Mouse (Mus musculus) liver, embryonic 14.5 days (tissue): ENCODE results near the gene Zfp385a. TPM values are rescaled to one million over a fixed set of nuclear protein-coding genes. Genes with fewer than 3 reads are reported as not detected.

Experiments used
- ATAC-seq: fragments of 200-750 bp; cut with Nextera tagmentation; 2 replicates; pipeline ENCODE4 v1.8.0; 2017; ENCODE audit warnings: moderate number of reproducible peaks, mild to moderate bottlenecking, moderate library complexity; ENCODE audit not compliant: insufficient read depth
- DNase-seq, 3 experiments: peaks; one replicate each; pipeline ENCODE4 v3.0.0-alpha.2; 2012 to 2013; ENCODE audit warnings: low read depth in 3 of 3, low spot score in 3 of 3
- H3K27ac ChIP-seq: fragments of 300-500 bp; sonication (generic); 2 replicates; pipeline ENCODE4 v1.5.1; 2014; ENCODE audit warnings: moderate library complexity, mild to moderate bottlenecking, control low read depth, inconsistent platforms
- H3K27me3 ChIP-seq: fragments of 300-500 bp; sonication (generic); 2 replicates; pipeline ENCODE4 v1.6.1; 2014; ENCODE audit warnings: mild to moderate bottlenecking, low read length, moderate library complexity; ENCODE audit not compliant: control insufficient read depth, insufficient read depth
- H3K36me3 ChIP-seq: fragments of 300-500 bp; sonication (generic); replicated peaks from 2 replicates; pipeline ENCODE4 v1.6.1; 2014; ENCODE audit warnings: low read depth; ENCODE audit not compliant: control insufficient read depth, insufficient read depth
- H3K4me1 ChIP-seq, 2 experiments: fragments of 200-500 bp in 1 of 2; fragments of 300-500 bp in 1 of 2; sonication (generic) in 1 of 2; replicated peaks; 2 replicates each; pipeline ENCODE4 v1.6.1; 2012 to 2014; ENCODE audit warnings: antibody characterized with exemption in 1 of 2, inconsistent platforms in 1 of 2, low read length in 1 of 2; ENCODE audit not compliant: control insufficient read depth in 2 of 2, insufficient read depth in 2 of 2
- H3K4me2 ChIP-seq: fragments of 300-500 bp; sonication (generic); 2 replicates; pipeline ENCODE4 v1.6.1; 2014; ENCODE audit warnings: low read depth, mild to moderate bottlenecking, control low read depth, moderate library complexity
- H3K4me3 ChIP-seq, 2 experiments: fragments of 200-500 bp in 1 of 2; fragments of 300-500 bp in 1 of 2; sonication (generic) in 1 of 2; 2 replicates each; pipeline ENCODE4 v1.5.1; 2012 to 2014; ENCODE audit warnings: low read depth in 2 of 2, low read length in 2 of 2, mild to moderate bottlenecking in 2 of 2, control low read depth in 1 of 2, inconsistent platforms in 1 of 2, moderate library complexity in 1 of 2; ENCODE audit not compliant: insufficient read depth in 1 of 2
- H3K9ac ChIP-seq: fragments of 300-500 bp; sonication (generic); replicated peaks from 2 replicates; pipeline ENCODE4 v1.6.1; 2014; ENCODE audit warnings: mild to moderate bottlenecking, control low read depth, moderate library complexity
- H3K9me3 ChIP-seq: fragments of 300-500 bp; sonication (generic); 2 replicates; pipeline ENCODE4 v1.6.1; 2016; ENCODE audit warnings: low read length, mixed read lengths; ENCODE audit not compliant: control insufficient read depth
- CTCF ChIP-seq: IDR thresholded peaks from 2 replicates; pipeline ENCODE4 v1.5.1; 2016; ENCODE audit warnings: antibody characterized with exemption, low read depth, control low read depth
- EP300 ChIP-seq: IDR thresholded peaks from 2 replicates; pipeline ENCODE4 v1.6.1; 2016; ENCODE audit warnings: antibody characterized with exemption, low read depth
- WGBS: fragments of 180-500 bp; shearing (Covaris S2); extraction: QIAGEN DNeasy Blood & Tissue Kit; methylation state at CpG from one replicate; pipeline ENCODE4 v1.1.7; 2014; ENCODE audit not compliant: insufficient replicate concordance; 5-methylcytosine and 5-hydroxymethylcytosine counted together
- polyA plus RNA-seq, 2 experiments: library from polyadenylated mRNA; depleted of rRNA in 1 of 2; stranded (reverse) in 1 of 2; unstranded in 1 of 2; fragments of >200 nt; fragmentation: Nextera tagmentation in 1 of 2; extraction: Ambion mirVana in 1 of 2; gene quantifications; 2 replicates each; pipeline versions ENCODE4 v1.2.1 to v1.2.3; 2012 to 2014

Zfp385a gene
- 4.9 and 5.6 TPM in 2 replicates for polyA plus RNA-seq (2012; rRNA removed)
- 4.7 and 6.2 TPM in 2 replicates for polyA plus RNA-seq (2014; fragmentation: Nextera tagmentation; extraction: Ambion mirVana)

DNA sequence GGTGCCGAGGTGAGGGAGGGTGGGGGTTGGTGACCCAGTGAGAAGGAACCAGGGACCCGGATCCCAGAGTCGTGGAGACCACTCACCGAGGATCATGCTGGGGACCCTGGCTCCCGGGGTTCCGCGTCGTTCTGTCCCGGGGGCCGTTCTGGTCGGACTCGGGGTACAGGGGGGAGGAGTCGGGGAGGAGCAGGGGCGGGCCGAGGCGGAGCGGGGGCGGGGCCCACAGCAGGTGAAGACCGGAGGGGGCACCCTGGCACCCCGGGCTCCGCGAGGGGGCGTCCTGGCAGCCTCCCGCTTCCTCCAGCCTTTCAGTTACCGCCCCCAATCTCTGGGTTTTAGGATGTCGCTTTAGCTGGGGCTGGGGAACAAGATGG, at the start of gene Zfp385a:
TSS of gene Zfp385a (minus strand) at position 133 of the 377 bp plus-strand sequence.
- H3K4me3 ChIP-seq, result peak within 1 kb of the TSS; percentile 62 to 75
- no peak for DNase-seq
- H3K36me3 ChIP-seq, result no peaks in the 10 kb centered on the region
- WGBS, result under 1% methylated on average over 25 of the region's 26 CpGs
- no peak within 1 kb of the TSS for H3K27ac ChIP-seq
- H3K9me3 ChIP-seq, result no peaks in the 10 kb centered on the region
- no peaks in the 10 kb centered on the region; the same call in 1 of the 2 replicates for H3K27me3 ChIP-seq
- H3K4me2 ChIP-seq, result peak within 1 kb of the TSS; percentile 94
- H3K9ac ChIP-seq, result peak within 1 kb of the TSS; percentile 36
- ATAC-seq, result peak; percentile 69
- TF ChIP-seq CTCF (0 out of 2 replicates have a peak, but pooled peaks have one; percentile 15), EP300 (no peak)
- H3K4me1 ChIP-seq, result peaks cover 3 to 30% of the 10 kb centered on the region in 2 experiments

DNA sequence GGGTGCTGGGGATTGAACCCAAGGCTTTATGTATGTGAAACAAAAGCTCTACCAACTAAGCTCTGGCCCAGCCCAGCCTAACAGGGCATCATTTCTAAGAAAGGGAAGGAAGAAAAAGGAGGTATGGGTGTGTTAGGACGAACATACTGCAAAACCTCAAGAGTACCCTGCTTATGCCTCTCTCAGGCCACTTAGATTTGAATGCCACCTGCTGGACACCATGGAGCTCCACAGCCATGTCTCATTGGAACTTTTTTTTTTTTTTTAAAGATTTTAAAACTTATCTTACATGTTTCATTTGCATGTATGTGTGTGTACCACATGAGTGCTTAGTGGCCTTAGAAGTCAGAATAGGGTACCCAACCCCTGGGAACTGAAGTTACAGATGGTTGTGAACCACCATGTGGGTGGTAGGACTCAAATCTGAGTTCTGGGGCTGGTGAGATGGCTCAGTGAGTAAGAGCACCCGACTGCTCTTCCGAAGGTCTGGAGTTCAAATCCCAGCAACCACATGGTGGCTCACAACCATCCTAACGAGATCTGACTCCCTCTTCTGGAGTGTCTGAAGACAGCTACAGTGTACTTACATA, 48.8 kb upstream of the Zfp385a start:
- Histone ChIP-seq H3K4me3 (no peak overlapping the region), H3K36me3 (no peaks in the 10 kb centered on the region), H3K4me2 (no peak overlapping the region), H3K9ac (no peak overlapping the region), H3K27ac (no peak overlapping the region), H3K4me1 (no peaks in the 10 kb centered on the region), H3K9me3 (no peaks in the 10 kb centered on the region), H3K27me3 (no peaks in the 10 kb centered on the region)
- DNase-seq, result no peak
- no peak for ATAC-seq
- no peak for TF ChIP-seq EP300
- peak; percentile 63 for TF ChIP-seq CTCF
- WGBS, result 22% methylated on average over 4 of the region's 4 CpGs

DNA sequence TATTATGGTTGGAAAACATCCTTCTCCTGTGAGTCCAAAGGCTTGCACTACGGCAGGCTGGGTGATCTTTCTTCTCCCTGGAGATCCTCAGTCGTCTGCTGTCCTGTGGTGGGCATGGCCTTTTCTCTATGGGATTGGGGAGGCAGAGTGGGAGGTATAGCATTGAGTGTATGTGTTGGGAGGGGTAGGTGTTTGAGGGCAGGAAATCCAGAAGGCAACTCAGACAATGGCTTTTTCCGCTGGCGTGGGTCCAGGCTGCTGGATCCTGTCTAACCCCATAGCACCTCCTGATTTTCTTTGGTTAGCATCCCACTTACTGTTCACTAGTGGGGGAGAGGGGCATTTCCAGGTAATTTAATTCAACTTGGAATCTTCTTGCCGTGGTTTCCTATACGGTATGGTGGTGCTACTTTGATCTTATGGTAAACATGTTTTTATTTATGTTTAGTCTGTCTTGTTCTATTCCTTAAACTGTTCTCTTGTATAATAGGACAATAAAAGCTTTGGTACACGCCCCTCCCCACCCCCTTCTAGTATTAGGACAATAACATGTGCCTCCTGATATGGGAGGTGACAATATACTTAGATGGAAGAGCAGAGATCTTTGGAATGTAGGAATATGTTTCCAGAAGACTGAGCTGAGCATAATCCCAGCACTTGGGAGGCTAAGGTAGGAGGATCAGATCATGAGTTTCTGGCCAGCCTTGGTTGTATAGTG, 44.0 kb upstream of the Zfp385a start:
- TF ChIP-seq CTCF (no peak), EP300 (no peak)
- 0 out of 4 replicates have a peak, but pooled peaks cover 0 to 2% of the 10 kb centered on the region in 2 experiments for H3K4me1 ChIP-seq
- no peak for DNase-seq
- no peak overlapping the region for H3K9ac ChIP-seq
- no peak overlapping the region for H3K27ac ChIP-seq
- no peak overlapping the region for H3K4me2 ChIP-seq
- no peak for ATAC-seq
- no peak overlapping the region for H3K4me3 ChIP-seq
- WGBS, result 34% methylated on average over 7 of the region's 7 CpGs
- H3K9me3 ChIP-seq, result no peaks in the 10 kb centered on the region
- H3K27me3 ChIP-seq, result no peaks in the 10 kb centered on the region
- H3K36me3 ChIP-seq, result no peaks in the 10 kb centered on the region

DNA sequence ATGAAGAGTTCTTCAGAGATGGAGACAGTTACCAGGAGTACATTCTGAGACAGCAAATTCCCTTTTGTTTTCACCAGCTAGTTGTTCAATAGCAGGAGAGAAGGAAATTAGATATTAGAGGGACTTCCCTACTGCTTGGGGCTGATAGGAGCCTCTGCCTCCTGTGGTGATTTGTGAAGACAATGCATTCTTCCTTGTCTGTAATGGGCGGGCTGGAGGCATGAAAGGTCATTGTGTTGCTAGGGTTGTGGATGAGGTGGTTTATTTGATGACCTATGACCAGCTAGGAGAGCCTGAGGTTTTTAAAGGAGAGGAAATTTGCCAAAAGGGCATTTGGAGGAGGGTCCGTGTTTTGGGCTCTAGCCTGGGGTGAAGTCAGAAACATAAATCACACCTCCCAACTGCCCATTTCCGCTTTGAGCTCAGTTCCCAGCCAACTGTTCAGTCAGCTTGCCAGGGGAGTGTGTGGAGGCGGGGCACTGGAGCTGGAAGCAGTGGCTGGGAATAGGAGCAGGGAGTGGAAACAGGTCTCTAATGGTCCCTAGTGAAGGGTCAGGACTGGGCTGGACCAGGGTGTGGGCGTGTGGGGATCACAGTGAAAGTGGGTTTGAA, 43.0 kb upstream of the Zfp385a start:
- no peaks in the 10 kb centered on the region for H3K36me3 ChIP-seq
- ATAC-seq (peak; percentile 31; the same call in 1 of the 2 replicates), DNase-seq (no peak)
- WGBS, result 17% methylated on average over 5 of the region's 5 CpGs
- H3K27me3 ChIP-seq, result no peaks in the 10 kb centered on the region
- no peak overlapping the region for H3K4me2 ChIP-seq
- no peak overlapping the region for H3K9ac ChIP-seq
- H3K4me1 ChIP-seq, result 0 out of 4 replicates have a peak, but pooled peaks cover 0 to 2% of the 10 kb centered on the region in 2 experiments
- H3K27ac ChIP-seq, result no peak overlapping the region
- no peak for TF ChIP-seq EP300
- TF ChIP-seq CTCF, result no peak
- no peaks in the 10 kb centered on the region for H3K9me3 ChIP-seq
- H3K4me3 ChIP-seq, result no peak overlapping the region

DNA sequence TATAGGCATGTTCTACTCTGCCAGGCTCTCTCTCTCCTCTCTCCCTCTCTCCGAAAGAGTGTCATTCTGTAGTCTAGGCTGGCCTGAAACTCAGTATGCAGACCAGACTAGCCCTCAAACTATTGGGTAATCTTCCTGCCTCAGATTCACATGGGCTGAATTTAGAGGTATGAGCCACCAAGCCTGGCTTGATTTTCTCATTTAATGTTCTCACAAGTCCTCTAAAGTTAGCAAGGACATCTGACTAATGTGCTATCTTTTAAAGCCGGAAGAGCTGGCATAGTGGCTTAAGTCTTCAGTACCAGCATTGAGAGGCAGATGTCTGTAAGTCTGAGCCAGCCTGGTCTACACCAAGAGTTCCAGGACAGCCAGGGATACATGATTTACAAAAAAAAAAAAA, 42.2 kb upstream of the Zfp385a start:
- 55% methylated on average over 2 of the region's 2 CpGs for WGBS
- Histone ChIP-seq H3K36me3 (no peaks in the 10 kb centered on the region), H3K27me3 (no peaks in the 10 kb centered on the region), H3K9me3 (no peaks in the 10 kb centered on the region), H3K4me2 (no peak overlapping the region), H3K9ac (no peak overlapping the region), H3K27ac (no peak overlapping the region), H3K4me3 (no peak overlapping the region), H3K4me1 (0 out of 4 replicates have a peak, but pooled peaks cover 0 to 2% of the 10 kb centered on the region in 2 experiments)
- TF ChIP-seq EP300 (no peak), CTCF (no peak)
- ATAC-seq (no peak), DNase-seq (no peak)
